Mouse (Mus musculus) lung, postnatal 0 days (tissue): ENCODE measurements at regions not wholly inside any gene's neighbourhood (a gene's known extent, or its start where the extent isn't known, plus 50 kb on each side); places are given as distances from the start of the nearest gene placed in this dataset.

Experiments
- ATAC-seq: fragments of 200-750 bp; cut with Nextera tagmentation; 2 replicates; pipeline ENCODE4 v1.8.0; 2017; ENCODE audit warnings: moderate library complexity
- DNase-seq: peaks from one replicate; pipeline ENCODE4 v3.0.0-alpha.2; 2016; ENCODE audit warnings: low spot score
- H3K27ac ChIP-seq: fragments of 300-500 bp; sonication (generic); 2 replicates; pipeline ENCODE4 v1.5.1; 2014; ENCODE audit warnings: antibody characterized with exemption, mild to moderate bottlenecking, low read length, mixed read lengths
- H3K27me3 ChIP-seq: fragments of 300-500 bp; sonication (generic); replicated peaks from 2 replicates; pipeline ENCODE4 v1.6.1; 2014; ENCODE audit warnings: low read length, mixed read lengths; ENCODE audit not compliant: insufficient read depth
- H3K36me3 ChIP-seq: fragments of 300-500 bp; sonication (generic); 2 replicates; pipeline ENCODE4 v1.6.1; 2014; ENCODE audit warnings: low read length, mixed read lengths; ENCODE audit not compliant: insufficient read depth
- H3K4me1 ChIP-seq: fragments of 300-500 bp; sonication (generic); 2 replicates; pipeline ENCODE4 v1.6.1; 2014; ENCODE audit warnings: antibody characterized with exemption, low read depth, low read length, mixed read lengths; ENCODE audit not compliant: insufficient read depth
- H3K4me2 ChIP-seq: fragments of 300-500 bp; sonication (generic); replicated peaks from 2 replicates; pipeline ENCODE4 v1.6.1; 2014; ENCODE audit warnings: low read depth, mild to moderate bottlenecking, low read length, moderate library complexity, mixed read lengths
- H3K4me3 ChIP-seq: fragments of 300-500 bp; sonication (generic); 2 replicates; pipeline ENCODE4 v1.5.1; 2014; ENCODE audit warnings: low read depth, low read length
- H3K9ac ChIP-seq: fragments of 300-500 bp; sonication (generic); replicated peaks from 2 replicates; pipeline ENCODE4 v1.6.1; 2014; ENCODE audit warnings: low read depth, mild to moderate bottlenecking
- H3K9me3 ChIP-seq: fragments of 300-500 bp; sonication (generic); 2 replicates; pipeline ENCODE4 v1.6.1; 2016; ENCODE audit warnings: low read length, mixed read lengths
- CTCF ChIP-seq: IDR thresholded peaks from 2 replicates; pipeline ENCODE4 v1.5.1; 2016; ENCODE audit warnings: antibody characterized with exemption, mild to moderate bottlenecking
- EP300 ChIP-seq: IDR thresholded peaks from 2 replicates; pipeline ENCODE4 v1.6.1; 2016; ENCODE audit warnings: antibody characterized with exemption, mild to moderate bottlenecking, control low read depth
- WGBS: fragments of 180-500 bp; shearing (Covaris S2); extraction: QIAGEN DNeasy Blood & Tissue Kit; methylation state at CpG from one replicate; pipeline ENCODE4 v1.1.7; 2014; 5-methylcytosine and 5-hydroxymethylcytosine counted together

GRCm38 (mm10) chr10:21446641-21447040, 69.5 kb downstream of the Aldh8a1 start:
- no peaks in the 10 kb centered on the region for H3K4me1 ChIP-seq
- H3K27me3 ChIP-seq: no peaks in the 10 kb centered on the region
- DNase-seq: no peak
- no peak for ATAC-seq
- H3K9ac ChIP-seq: no peak overlapping the region
- H3K4me3 ChIP-seq: no peak overlapping the region
- no peak overlapping the region for H3K27ac ChIP-seq
- H3K4me2 ChIP-seq: no peak overlapping the region
- 53% methylated on average over 12 of the region's 12 CpGs for WGBS
- H3K36me3 ChIP-seq: no peaks in the 10 kb centered on the region
- no peak for TF ChIP-seq EP300
- TF ChIP-seq CTCF: no peak
- no peaks in the 10 kb centered on the region for H3K9me3 ChIP-seq

- no peaks in the 10 kb centered on the region for H3K9me3 ChIP-seq
- H3K27ac ChIP-seq: no peak overlapping the region
- WGBS: 78% methylated on average over 3 of the region's 3 CpGs
- DNase-seq: no peak
- TF ChIP-seq EP300 (no peak), CTCF (no peak)
- H3K4me1 ChIP-seq: no peaks in the 10 kb centered on the region
- no peak overlapping the region for H3K9ac ChIP-seq
- no peak overlapping the region for H3K4me3 ChIP-seq
- no peak for ATAC-seq
- no peaks in the 10 kb centered on the region for H3K36me3 ChIP-seq
- H3K27me3 ChIP-seq: no peaks in the 10 kb centered on the region
- H3K4me2 ChIP-seq: no peak overlapping the region
These were observed 71.0 kb downstream of the Aldh8a1 start for GRCm38 (mm10) chr10:21448132-21448531.

GRCm38 (mm10) chr10:21448942-21449341, 71.9 kb downstream of the Aldh8a1 start:
- no peak overlapping the region for H3K4me3 ChIP-seq
- H3K36me3 ChIP-seq: no peaks in the 10 kb centered on the region
- no peak overlapping the region for H3K27ac ChIP-seq
- ATAC-seq (no peak), DNase-seq (no peak)
- no peak overlapping the region for H3K9ac ChIP-seq
- H3K27me3 ChIP-seq: no peaks in the 10 kb centered on the region
- H3K9me3 ChIP-seq: no peaks in the 10 kb centered on the region
- WGBS: 63% methylated on average over 5 of the region's 5 CpGs
- H3K4me2 ChIP-seq: no peak overlapping the region
- TF ChIP-seq CTCF: no peak
- no peak for TF ChIP-seq EP300
- no peaks in the 10 kb centered on the region for H3K4me1 ChIP-seq

- Histone ChIP-seq H3K9me3 (no peaks in the 10 kb centered on the region), H3K9ac (no peak overlapping the region), H3K4me1 (no peaks in the 10 kb centered on the region), H3K4me3 (no peak overlapping the region), H3K4me2 (no peak overlapping the region), H3K27ac (no peak overlapping the region), H3K36me3 (no peaks in the 10 kb centered on the region), H3K27me3 (no peaks in the 10 kb centered on the region)
- ATAC-seq (no peak), DNase-seq (no peak)
- 92% methylated on average over 2 of the region's 2 CpGs for WGBS
- TF ChIP-seq EP300 (no peak), CTCF (no peak)
These were observed 75.5 kb downstream of the Aldh8a1 start for GRCm38 (mm10) chr10:21452611-21453010.

- DNase-seq (no peak), ATAC-seq (no peak)
- Histone ChIP-seq H3K4me3 (no peak overlapping the region), H3K9ac (no peak overlapping the region), H3K27ac (no peak overlapping the region), H3K27me3 (no peaks in the 10 kb centered on the region), H3K36me3 (no peaks in the 10 kb centered on the region), H3K4me1 (no peaks in the 10 kb centered on the region), H3K4me2 (no peak overlapping the region), H3K9me3 (no peaks in the 10 kb centered on the region)
- TF ChIP-seq EP300: no peak
- WGBS: 73% methylated on average over 3 of the region's 3 CpGs
These were observed 76.4 kb downstream of the Aldh8a1 start for GRCm38 (mm10) chr10:21453527-21453926.

- 87% methylated on average over 5 of the region's 5 CpGs for WGBS
- Histone ChIP-seq H3K9ac (no peak overlapping the region), H3K36me3 (no peaks in the 10 kb centered on the region), H3K4me2 (no peak overlapping the region), H3K4me1 (no peaks in the 10 kb centered on the region), H3K27ac (no peak overlapping the region), H3K4me3 (no peak overlapping the region), H3K9me3 (no peaks in the 10 kb centered on the region), H3K27me3 (no peaks in the 10 kb centered on the region)
- TF ChIP-seq CTCF (no peak), EP300 (no peak)
- ATAC-seq (no peak), DNase-seq (no peak)
These were observed 77.1 kb downstream of the Aldh8a1 start for GRCm38 (mm10) chr10:21454153-21454552.

- Histone ChIP-seq H3K4me2 (no peak overlapping the region), H3K36me3 (no peaks in the 10 kb centered on the region), H3K9ac (no peak overlapping the region), H3K4me3 (no peak overlapping the region), H3K9me3 (no peaks in the 10 kb centered on the region), H3K4me1 (no peaks in the 10 kb centered on the region), H3K27ac (no peak overlapping the region), H3K27me3 (no peaks in the 10 kb centered on the region)
- DNase-seq (no peak), ATAC-seq (no peak)
- 95% methylated on average over 16 of the region's 16 CpGs for WGBS
- TF ChIP-seq CTCF (no peak), EP300 (no peak)
These were observed 77.7 kb downstream of the Aldh8a1 start for GRCm38 (mm10) chr10:21454757-21455156.
